Mouse (Mus musculus) thymus, postnatal 0 days (tissue): ENCODE measurements at regions not wholly inside any gene's neighbourhood (a gene's known extent, or its start where the extent isn't known, plus 50 kb on each side); places are given as distances from the start of the nearest gene placed in this dataset.

ENCODE experiments used
- DNase-seq: peaks from one replicate; pipeline ENCODE4 v3.0.0-alpha.2; 2015; ENCODE audit warnings: low spot score

- no peak for DNase-seq
Observed at GRCm38 (mm10) chr17:64382894-64383293, 51.2 kb upstream of the Pja2 start.

GRCm38 (mm10) chr17:64383600-64383999 lies 51.9 kb upstream of the Pja2 start:
- no peak for DNase-seq

- DNase-seq = no peak
Observed at GRCm38 (mm10) chr17:64390349-64390748, 58.6 kb upstream of the Pja2 start.

GRCm38 (mm10) chr17:64397254-64397897 lies 65.7 kb upstream of the Pja2 start:
- no peak for DNase-seq

GRCm38 (mm10) chr17:64398114-64398692 lies 66.5 kb upstream of the Pja2 start:
- no peak for DNase-seq

- DNase-seq = no peak
Observed at GRCm38 (mm10) chr17:64398708-64399107, 67.0 kb upstream of the Pja2 start.

GRCm38 (mm10) chr17:64406742-64407254 lies 75.1 kb upstream of the Pja2 start:
- DNase-seq = no peak

- DNase-seq = no peak
Observed at GRCm38 (mm10) chr17:64407255-64408011, 75.7 kb upstream of the Pja2 start.

GRCm38 (mm10) chr17:64425811-64426210 lies 94.1 kb upstream of the Pja2 start:
- no peak for DNase-seq

GRCm38 (mm10) chr17:64426536-64426935 lies 94.8 kb upstream of the Pja2 start:
- DNase-seq = no peak

GRCm38 (mm10) chr17:64439571-64439970 lies 107.9 kb upstream of the Pja2 start:
- DNase-seq = no peak

GRCm38 (mm10) chr17:64454736-64455135 lies 123.0 kb upstream of the Pja2 start:
- DNase-seq = no peak

- DNase-seq = no peak
Observed at GRCm38 (mm10) chr17:64466273-64466672, 134.3 kb upstream of the Man2a1 start.

- no peak for DNase-seq
Observed at GRCm38 (mm10) chr17:64466746-64467145, 133.8 kb upstream of the Man2a1 start.

GRCm38 (mm10) chr17:64467297-64467696 lies 133.2 kb upstream of the Man2a1 start:
- no peak for DNase-seq

- no peak for DNase-seq
Observed at GRCm38 (mm10) chr17:64469754-64470400, 130.7 kb upstream of the Man2a1 start.

- DNase-seq = no peak
Observed at GRCm38 (mm10) chr17:64480607-64481038, 119.9 kb upstream of the Man2a1 start.

GRCm38 (mm10) chr17:64484835-64485234 lies 115.7 kb upstream of the Man2a1 start:
- no peak for DNase-seq

GRCm38 (mm10) chr17:64489769-64490335 lies 110.7 kb upstream of the Man2a1 start:
- DNase-seq = no peak

- no peak for DNase-seq
Observed at GRCm38 (mm10) chr17:64490664-64491063, 109.9 kb upstream of the Man2a1 start.

- DNase-seq = no peak
Observed at GRCm38 (mm10) chr17:64491922-64492353, 108.6 kb upstream of the Man2a1 start.
